Mouse (Mus musculus) cerebellum, adult 8-10 months (tissue): ENCODE data around the gene Sugct.
"Not testable (repeated sequence)": the region's sequence is repeated elsewhere in the genome, so short reads cannot be mapped to it uniquely, and the experiment has no call there.

Source experiments
- DNase-seq: peaks from one replicate; pipeline ENCODE4 v3.0.0; 2022

Sugct gene

DNA sequence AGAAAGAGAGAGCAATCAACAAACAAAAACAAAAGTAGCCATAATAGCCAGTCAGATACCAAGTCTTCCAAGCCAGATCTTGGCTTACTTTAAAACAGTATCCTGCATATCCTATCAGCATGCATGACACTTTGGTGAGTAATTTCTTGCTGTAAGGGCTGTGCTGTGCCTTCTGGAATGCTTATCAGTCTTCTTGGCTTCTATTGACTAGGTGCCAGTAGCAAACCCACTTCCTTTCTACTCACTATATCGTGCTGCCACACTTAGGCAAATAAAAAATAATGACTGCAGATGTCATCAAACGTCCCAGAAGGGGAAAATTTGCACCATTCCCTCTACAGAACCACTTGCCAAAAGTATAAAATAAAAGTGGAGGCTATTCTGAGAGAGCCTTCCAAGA lies 848.1 kb downstream of the Sugct start:
- DNase-seq = no peak

DNA sequence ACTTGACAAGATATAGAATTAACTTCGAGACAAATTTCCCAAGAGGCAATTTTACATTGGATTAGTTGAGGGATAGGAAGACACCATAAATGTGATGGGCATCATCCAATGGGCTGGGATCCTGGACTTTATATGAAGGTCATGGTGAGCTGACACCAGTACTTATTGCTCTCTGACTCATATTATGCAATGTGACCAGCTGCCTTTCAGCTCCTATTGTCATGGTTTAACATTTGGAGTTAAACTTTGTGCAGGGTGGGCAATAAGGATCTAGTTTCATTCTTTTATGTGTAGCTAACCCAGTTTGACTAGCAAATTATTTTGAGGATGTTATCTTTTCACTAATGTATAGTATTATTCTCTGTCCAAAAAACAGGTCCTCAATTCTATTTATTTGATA lies 854.4 kb downstream of the Sugct start:
- no peak for DNase-seq

DNA sequence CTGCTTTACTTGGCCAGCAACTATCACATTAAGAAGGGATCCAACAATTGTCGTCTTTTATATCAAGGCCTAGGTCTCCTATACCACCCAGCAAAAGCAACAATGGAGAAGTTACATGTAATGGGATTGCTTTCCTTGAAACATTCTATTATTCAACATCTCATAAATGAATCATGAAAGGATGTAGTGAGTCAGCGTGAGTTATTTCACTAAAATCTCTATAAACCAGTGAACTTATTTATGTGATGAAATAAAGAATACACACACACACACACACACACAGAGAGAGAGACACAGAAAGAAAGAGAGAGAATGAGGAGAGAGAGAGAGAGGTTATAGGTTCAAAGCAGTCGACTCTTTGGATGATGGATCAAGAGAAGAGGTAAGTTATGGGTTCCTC lies 856.9 kb downstream of the Sugct start:
- no peak for DNase-seq

DNA sequence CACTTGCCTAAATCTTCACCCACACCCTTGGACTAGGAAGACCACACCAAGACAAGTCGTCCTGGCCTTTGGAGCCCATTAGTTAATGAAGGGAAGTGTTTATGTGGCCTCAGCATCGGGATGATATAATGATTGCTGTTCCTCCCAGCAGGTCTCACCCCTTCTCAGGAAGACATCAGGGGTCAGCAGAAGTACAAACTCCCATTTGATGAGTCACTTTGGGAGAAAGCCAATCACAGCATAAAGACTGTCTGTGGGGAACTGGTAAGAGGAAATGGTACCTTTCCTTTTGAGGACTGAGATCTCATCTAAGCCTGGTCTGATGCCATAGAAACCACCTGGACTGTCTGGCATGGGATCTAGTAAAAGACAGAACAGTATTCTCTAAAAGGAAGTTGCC lies 860.2 kb downstream of the Sugct start:
- DNase-seq = no peak

DNA sequence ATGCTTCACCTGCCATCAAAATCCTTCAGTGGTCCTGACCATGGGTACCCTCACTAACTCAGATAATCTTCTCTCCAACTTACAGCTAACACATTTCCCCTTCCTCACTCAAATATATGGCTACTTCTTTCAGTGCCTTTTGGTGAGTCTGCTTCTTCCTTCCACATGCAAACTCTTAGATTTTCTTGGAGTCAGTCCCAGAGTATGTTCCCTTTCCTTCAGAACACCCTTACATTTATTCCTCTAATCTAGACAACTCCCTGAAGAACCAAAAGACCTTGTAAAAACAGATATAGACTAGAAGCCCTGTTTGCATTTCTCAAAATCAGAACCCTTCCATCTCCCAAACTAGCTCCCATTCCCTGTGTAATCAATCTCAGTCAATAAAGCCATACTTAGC lies 862.3 kb downstream of the Sugct start:
- DNase-seq = no peak

DNA sequence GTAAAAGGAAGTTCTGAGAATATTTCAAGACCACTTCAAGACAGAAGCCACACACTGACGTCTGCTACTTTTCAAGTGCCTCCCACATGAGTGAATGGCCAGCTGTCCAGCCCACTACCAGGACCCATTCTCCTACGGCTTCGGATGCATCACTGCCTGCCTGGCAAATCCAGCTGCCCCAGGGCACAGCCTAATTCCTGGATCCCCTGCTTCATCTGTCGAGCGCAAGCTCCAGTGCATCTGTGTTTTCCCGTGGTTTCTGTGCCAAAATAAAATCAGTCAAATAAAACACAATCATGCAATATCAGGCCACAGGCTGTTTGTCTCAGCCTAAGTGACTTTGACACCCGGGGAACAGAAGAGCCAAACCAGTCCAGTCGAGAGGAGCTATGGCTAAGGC lies 863.5 kb downstream of the Sugct start:
- DNase-seq = no peak

DNA sequence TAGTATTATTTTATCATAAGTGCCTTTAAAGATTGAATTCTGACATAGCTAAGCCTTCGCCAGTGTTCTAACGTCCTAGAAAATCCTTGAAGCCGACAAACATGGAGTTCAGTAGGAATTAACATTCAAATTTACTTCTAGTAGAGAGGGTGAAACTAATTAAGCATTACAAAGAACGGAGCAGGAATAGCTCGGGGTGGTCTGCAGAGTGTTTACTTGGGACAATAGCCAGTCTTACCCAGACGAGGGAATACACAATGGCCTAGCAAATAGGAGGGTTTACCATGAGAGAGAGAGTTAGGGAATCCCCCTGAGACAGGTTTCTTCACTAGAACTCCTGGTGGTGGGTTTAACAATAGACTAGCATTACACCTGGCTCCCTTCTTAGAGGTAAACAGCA lies 865.1 kb downstream of the Sugct start:
- not testable (repeated sequence) for DNase-seq

DNA sequence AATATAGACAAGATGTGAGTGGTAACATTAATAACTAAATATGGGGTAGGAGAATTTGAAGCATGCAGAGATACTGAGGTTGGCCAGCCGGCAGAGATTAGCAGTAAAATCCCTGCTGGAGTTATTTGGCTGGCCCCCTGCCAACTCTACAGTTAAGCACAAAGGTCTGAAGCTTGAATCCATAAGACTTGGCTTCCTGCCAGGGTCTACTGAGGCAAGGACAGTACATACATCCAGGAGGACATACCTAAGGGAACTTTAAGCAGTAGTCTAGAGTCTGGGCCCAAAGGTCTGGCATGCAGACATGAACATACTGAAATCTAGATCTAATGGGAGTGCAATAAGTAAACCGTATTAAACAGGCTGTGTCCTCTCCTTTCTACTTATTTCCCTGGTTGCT lies 865.8 kb downstream of the Sugct start:
- no peak for DNase-seq

DNA sequence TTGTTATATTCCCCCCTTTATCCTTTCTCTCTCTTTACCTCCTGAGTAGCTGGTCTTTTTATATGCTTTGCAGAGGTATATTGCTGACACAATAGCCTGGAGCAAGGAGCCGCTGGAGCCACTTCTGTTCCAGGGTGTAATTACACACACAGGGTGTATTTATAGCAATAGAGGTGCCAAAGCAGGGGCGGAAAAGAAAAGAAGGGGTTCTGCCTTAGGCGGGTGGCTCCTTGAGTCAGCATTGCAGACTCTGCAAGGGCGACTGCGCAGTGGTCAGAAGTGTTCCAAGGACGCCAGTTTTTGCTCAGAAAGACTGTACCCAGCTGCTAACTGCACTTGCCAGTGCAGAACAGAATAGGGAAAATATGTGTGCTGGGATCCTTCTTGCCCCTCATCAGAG lies 869.7 kb downstream of the Sugct start:
- DNase-seq = no peak

DNA sequence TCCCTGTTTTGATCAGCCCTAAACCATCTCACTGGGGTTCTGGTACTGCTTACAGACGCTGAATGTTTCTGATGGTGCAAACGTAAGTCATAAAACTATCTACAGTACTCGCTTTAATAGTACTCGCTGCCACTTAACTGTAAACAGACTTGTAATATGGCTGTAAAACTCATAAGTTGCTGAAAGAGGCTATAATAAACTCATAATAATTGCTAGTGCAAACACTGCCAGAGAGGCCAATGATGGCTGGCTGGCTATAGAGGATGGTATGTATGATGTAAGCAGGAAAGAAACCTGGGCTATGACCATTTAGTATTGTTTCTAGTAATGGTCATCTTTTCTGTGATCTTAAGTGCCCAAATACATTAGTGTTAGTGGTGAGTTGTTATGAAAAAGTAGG lies 873.6 kb downstream of the Sugct start:
- no peak for DNase-seq

DNA sequence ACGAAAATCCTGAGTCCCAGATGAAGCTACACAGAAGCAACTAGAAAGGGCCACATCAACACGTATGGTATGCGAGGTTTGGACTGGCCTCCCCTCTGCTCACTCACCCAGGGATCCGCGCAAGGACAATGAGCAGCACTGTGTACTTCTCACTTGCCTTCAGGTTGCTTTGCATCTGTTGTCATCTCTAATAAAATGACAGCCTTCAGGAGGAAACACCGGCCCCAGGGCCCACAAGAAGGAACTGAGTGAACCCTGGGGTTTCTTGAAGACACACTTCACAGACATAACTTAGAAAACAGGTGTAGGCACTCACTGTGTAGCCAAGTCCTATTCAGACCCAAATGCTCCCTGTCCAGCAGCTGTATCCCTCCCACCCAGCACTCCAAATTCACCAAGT lies 877.9 kb downstream of the Sugct start:
- DNase-seq = no peak

DNA sequence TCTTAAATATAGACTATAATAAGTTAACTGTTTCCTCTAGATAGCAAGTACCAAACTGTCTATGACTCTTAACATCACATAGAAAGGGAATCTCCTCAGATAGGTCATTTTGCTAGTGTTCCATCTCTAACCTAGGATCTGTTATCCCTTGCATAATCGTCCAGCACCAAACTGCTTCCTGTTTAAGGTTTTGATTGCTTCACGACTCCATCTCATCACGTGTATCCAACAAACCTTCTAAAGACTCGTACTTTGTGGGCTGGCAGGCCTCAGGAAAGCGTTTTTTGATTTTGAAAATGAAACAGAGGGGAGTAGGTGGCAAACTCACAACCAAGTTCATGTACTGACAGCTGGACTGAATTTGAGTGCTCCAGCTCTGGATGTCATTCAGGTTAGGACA lies 878.6 kb downstream of the Sugct start:
- DNase-seq = no peak

DNA sequence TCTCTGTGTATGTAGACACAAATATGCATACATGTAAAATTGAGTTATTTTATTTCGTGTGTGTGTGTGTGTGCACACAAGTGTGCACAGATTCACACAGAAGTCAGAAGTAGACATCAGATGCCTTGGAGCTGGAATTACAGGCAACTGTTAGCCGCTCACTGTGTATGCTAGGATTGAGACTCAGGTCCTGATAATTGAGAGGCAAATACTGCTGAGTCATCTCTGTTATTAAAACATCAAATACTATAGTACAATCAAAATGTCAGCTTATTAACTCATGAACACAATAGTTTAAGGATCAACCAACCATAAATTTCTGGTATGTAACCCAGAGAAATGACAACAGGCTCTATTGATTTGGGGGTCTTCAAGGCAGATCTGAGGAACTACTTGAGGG lies 883.1 kb downstream of the Sugct start:
- no peak for DNase-seq
